Mouse (Mus musculus) inflammation-experienced regulatory T-cells, adult 6 months (primary cell): ENCODE measurements around the gene Acvr2b. TPM values are rescaled to one million over a fixed set of nuclear protein-coding genes. Genes with fewer than 3 reads are reported as not detected.
A peak's percentile ranks its signal among the peaks of the same experiment; 100 is the strongest.
"Not testable (repeated sequence)": the region's sequence is repeated elsewhere in the genome, so short reads cannot be mapped to it uniquely, and the experiment has no call there.

Experiments
- ATAC-seq: one replicate; pipeline ENCODE4 v1.8.0; 2017
- polyA plus RNA-seq, 3 experiments: library from polyadenylated mRNA; unstranded; fragments of 100-300 nt; shearing (Covaris generic); gene quantifications; one replicate each; pipeline ENCODE4 v1.2.1; 2017

The Acvr2b gene
- not detected for polyA plus RNA-seq

DNA sequence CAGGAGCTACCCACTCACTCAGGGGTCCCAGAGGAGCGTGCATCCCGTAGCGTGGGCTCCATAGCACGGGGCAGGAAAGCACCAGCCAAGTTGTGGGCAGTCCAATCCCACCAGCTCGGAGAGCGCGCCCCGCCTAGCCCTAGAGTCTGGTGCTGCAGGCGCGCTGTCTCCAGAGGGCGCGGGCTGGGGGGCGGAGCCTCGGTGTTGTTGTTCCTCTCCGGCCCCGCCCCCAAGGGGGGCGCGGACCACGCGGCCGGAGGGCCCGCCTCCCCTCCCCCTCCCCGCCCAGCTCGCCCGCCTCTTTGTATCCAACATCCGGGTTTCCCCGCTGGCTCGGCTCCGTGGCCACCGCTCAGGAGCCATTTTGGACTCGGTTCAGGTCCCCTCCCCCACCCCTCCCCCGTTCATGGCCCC is at the start of gene Acvr2b:
Acvr2b (plus strand) TSS at position 318 of the 414 bp plus-strand sequence.
- ATAC-seq = no peak

DNA sequence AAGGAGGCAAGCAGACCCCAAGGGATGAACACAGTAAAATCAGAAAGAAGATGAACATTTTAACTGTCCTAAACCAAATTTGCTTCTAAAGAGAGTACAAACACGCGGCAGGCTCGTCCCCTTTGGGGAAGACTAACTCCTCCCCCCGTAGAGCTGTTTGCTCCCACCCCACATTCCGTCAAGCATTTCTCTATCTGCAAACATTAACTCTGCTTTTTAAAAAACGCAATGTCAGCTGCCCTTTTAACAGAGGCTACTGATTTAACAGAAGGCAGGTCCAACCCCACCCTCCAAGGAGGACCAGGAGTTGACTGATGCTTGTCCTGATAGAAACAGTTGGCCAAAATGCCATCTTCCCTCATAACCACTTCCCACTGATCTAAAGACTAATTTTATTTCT is 48.0 kb upstream of the Acvr2b start:
- ATAC-seq = no peak

DNA sequence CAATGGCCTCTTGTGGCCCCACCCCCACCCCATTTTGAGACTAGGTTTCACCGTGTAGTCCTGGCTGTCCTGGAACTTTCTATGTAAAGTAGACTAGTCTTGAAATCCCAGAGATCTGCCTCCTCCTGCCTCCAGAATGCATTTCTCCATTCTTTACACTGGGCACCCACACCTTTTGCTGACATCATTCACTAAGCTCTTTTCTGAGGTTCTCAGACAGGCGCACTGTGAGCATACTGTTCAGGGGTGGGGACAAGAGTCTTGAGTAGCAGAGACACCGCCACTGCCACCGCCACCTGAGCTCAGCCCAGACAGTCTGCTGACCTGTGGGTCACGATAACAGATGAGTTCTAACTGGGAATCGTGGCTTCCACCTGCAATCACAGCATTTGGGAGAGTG is 46.0 kb upstream of the Acvr2b start:
- ATAC-seq = no peak

DNA sequence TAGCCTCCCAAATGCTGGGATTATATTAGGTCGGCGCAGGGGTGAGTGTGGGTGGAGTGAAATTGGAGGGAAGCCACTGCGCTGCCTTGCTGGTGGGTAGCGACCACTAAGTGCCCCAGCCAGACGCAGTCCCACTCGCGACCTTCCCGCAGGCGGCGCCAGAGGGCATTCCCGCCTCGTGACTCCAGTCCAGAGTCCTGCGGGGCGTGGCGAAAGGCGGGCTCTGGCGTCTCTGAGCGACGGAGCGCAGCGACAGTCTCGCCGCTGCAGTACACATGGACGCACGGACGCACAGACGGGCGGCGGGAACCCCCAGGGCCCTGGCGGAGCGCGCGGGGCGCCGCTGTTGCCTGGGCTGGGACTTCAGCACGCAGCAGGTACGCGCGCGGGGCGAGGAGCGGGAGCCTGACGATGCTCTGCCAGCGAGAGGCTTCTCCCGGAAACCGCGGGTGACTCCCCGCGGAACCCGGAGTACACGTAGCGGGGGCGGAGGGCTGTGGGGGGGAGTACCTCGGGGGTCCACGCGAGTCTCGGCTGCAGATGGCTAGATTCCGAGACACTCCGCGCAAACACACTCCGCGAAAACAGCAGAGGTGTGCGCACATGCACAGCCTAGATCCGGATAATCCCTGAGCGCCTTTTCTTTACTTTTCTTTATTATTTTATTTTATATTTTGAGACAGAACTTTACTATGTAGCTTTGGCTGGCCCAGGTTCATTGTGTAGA is 44.4 kb upstream of the Acvr2b start, which contains the start of gene Xylb:
Xylb (plus strand) TSS at position 51 of the 727 bp plus-strand sequence.
- ATAC-seq = peak; percentile 50

DNA sequence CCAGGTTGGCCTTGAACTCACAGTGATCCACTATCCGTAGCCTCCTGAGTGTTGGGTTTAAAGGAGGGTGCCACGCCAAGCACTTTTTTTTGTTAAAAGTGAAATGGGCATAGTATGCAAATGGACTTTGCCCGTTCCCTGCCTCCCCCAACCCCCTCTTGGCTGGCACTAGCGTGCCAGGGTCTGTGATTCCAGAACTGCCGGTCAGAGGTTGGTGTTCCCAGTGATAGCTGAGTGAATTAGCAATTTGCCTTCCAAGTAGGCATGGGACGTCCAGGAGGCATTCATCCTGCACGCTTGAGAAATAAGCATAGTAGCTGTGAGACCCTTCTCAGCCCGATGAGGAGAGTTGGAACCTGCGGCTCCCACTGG is 43.9 kb upstream of the Acvr2b start:
- ATAC-seq = no peak

DNA sequence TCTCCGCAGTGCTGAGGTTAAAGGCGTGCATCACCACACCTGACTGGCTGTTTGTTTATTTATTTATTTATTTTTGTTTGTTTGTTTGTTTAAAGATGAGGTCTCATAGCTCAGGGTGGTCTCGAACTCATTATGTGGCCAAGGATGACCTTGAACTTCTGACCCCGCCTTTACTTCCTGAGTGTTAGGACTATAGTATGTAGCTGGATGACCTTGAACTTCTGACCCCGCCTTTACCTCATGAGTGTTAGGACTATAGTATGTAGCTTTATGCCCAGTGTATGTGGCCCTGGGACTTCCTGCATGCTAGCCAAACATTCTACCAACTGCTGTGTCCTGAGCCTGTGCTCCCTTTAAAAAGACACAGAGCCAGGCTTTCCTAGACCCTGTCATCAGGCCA is 40.5 kb upstream of the Acvr2b start:
- ATAC-seq = no peak

DNA sequence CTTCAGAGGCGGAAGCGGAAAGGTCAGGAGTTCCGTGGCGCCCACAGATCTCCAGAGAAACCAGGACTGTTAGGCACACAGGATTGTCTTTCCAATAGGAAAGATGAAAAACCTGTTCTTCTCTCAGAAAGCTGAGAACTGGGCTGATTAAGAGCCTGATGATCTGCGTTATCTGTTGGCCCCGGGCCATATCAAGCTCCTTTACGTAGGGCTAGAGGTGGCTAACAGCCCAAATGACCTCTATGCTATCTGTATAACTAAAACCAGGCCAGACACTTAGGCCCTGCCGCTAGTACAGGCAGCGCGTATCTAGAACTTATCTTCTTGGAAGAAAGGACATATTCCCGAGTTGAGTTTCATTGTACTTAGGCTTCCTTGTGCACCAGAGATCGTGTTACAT is 38.7 kb upstream of the Acvr2b start:
- no peak for ATAC-seq

DNA sequence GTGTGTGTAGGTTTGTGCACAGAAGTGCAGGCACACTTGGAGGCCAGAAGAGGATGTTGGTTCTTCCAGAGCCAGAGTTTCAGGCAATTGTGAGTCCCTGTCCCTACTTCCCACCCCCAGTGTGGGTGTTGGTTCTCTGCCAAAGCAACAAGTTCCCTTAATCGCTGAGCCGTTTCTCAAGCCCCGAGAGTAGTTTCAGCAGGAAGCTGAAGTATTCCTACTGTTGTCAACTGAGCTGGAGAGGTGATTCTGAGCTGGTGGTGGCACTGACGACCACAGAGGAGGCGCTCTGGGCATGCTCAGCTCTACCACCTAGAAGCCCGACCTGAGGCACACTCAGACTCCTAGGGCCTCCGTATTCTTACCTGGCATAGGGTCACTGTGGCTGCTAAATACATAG is 36.6 kb upstream of the Acvr2b start, which contains the start of gene Slc22a14:
Slc22a14 (minus strand) TSS at position 270 of the 400 bp plus-strand sequence.
- ATAC-seq = no peak

DNA sequence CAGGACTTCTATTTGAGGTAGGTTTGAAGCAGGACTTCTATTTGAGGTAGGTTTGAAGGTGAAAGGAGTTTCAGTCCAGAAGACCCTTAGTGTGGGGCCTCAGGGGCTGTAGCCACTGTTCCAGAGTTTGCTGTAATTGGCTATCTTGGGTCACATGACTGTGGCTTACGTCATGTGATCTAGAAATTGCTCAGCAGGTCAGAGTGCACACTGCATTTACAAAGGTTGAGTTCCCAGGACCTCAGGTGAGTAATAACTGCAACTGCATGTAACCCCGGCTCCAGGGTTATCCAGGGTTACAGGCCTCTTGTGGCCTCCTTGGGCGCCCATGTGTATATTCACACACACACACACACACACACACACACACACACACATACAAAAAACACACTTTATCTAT is 33.6 kb upstream of the Acvr2b start:
- no peak for ATAC-seq

DNA sequence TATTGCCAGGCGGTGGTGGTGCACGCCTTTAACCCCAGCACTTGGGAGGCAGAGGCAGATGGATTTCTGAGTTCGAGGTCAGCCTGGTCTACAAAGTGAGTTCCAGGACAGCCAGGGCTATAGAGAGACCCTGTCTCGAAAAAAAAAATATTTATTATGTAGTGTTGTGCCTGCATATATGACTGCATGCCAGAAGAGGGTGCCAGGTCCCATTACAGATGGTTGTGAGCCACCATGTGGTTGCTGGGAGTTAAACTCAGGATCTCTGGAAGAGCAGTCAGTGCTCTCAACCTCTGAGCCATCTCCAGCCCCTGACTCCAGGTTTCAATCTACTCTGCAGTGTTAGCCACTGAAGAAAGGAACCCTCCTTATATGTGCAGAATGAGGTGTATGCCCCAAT is 31.1 kb upstream of the Acvr2b start:
- ATAC-seq = not testable (repeated sequence)

DNA sequence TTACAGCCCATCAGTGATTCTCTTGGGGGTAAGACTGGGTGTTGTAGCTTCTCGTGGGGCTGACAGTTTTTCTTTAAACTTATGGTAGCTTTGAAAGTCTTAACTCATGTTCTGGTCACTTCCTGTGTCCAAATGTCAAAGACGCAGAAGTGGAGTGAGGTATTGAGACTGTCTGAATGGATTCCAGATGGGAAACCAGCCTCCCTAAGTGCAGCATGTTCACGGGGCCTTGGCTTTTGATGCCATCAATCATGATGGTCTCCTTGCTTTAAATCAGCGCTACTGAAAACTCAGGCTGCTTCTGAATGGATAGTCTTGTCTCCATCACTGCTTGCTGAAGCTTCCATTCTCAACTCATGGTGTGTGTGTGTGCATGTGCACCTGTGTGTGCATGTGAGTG is 30.7 kb upstream of the Acvr2b start:
- ATAC-seq = no peak

DNA sequence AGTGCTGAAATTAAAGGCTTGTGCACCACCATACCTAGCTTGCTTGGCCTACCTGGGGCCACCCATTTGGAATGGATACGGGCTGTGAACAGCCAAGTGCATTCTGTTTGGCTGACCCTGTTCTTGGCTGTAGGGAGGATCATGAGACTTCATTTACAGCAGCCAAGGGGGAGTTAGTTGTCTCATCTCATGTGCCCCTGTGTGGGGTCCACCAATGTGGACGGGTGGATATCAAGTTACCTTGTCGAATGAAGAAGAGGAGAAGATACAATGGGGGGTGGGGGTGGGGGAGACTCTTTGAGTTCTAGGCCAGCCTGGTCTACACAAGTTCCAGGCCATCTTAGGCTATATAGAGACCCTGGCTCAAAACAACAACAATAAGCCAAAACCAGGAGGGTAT is 26.9 kb upstream of the Acvr2b start:
- ATAC-seq = no peak

DNA sequence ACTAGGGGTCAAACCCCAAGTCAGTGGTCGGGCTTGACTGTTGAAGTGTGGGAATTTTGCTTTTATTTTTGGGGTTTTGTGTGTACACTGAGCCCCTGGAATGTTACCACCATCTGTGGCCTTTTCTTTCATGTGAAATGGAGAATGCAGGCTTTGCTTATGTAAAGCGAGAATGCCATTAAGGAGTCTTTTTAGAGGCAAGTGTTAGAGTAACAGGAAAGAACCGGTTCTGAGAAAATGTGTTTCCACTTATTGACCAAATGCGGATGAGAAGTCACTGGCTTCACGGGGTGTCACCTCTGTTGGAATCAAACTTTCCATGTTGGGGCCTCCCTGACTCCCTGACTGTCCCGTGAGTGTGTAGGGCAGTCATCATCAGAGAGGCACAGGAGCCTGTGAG is 26.4 kb upstream of the Acvr2b start:
- ATAC-seq = no peak

DNA sequence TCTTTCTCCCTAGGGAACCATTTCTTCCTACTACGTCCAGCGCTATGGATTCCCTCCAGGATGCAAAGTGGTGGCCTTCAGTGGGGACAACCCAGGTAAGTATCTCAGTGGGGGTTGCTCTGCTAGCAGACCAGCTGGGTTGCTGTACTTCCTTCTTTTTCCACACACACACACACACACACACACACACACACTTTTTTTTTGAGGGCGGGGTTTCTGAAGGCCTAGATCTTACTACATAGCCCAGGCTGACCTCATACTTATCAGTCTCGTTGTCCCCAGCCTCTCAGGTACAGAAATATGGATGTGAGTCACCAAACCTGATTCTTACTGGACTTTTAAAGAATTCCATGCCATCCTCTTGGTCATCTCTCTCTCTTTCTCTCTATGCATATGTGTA is 23.7 kb upstream of the Acvr2b start:
- ATAC-seq = no peak

DNA sequence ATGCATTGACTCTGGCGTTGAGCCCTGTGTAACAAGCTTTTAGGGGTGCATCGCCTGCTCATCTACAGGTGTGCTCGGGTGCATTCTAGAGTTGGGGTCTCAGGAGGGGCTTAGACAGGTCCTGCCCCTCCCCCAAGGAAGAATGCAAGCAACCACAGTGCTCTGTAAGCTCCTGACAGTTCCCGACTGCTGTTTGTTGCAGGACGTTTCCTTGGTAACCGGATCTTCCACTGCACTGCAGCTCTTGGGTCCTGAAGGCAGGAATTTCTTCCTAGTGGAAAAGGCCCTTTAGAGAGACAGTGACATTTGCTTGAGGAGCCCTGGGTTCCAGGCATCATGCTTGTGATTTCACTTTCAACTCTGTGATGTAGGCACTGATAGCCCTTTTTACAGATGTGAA is 19.3 kb upstream of the Acvr2b start:
- no peak for ATAC-seq

DNA sequence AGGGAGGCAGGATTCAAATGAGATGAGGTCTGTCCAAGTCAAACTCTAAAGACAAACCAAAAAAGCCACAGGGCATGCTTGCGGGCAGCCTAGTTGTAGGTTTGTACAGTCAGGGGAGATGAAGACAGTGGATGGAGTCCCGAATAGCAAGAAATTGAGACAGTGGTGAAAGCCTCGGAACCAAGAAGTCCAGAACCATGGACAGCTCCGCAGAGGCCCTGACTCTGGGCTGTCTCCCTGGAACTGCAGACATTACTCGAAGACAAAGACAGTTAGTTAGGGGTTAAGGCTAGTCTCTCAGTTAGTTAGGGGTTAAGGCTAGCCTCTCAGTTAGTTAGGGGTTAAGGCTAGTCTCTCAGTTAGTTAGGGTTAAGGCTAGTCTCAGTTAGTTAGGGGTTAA is 13.0 kb upstream of the Acvr2b start:
- ATAC-seq = no peak

DNA sequence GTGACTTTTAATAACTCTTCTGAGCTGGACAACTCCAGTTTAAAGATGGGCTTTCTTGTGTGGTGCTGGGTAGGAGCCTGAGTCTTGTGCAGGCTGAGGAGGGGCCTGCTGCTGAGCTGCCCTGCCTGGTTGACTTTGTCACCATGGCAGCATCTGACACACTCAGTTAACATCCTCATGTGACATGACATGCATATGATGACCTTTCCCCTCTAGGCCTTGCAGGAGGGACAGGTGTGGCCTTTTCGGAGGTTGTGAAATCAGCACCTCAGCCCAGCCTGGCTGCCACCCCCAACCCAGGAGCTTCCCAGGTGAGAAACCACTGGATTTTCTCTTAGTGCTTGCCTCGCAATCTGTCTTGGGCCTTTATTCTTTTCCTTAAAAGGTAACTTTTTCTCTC is 11.7 kb upstream of the Acvr2b start:
- no peak for ATAC-seq

DNA sequence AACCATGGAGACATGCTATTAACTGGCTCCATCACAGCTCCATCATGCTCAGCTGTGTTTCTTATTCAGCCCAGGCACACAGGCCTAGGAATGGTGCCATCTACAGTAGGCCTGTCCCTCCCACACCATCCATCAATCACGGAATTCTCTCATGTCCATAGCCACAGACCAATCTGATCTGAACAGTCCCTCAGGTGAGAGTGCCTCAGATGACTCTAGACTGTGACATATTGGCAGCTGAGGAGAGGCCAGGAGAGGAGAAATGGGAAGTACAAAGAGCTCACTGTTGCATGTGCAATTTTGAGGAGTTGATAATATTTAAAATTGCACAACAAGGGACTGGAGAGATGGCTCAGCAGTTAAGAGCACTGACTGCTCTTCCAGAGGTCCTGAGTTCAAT is 7.1 kb upstream of the Acvr2b start:
- ATAC-seq = no peak

DNA sequence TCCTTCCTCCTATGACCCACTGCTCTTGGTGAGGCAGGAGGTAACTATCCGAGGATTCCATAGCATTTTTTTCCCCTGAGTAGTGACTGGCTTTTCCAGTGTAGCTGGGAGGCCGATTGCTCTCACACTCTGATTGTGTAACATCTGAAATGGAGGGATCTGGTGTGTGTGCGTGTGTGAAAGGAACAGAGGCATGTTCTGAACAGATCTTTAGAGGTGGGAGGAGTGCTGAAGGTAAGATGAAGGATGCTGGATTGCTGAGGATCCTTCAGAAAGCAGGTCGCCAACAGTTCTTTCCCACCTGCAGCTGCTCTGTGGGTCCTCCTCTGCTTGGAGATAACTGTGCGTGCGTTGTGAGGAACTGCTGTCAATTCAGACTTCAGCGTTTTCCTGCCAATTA is 567 bp upstream of the Acvr2b start:
- no peak for ATAC-seq

DNA sequence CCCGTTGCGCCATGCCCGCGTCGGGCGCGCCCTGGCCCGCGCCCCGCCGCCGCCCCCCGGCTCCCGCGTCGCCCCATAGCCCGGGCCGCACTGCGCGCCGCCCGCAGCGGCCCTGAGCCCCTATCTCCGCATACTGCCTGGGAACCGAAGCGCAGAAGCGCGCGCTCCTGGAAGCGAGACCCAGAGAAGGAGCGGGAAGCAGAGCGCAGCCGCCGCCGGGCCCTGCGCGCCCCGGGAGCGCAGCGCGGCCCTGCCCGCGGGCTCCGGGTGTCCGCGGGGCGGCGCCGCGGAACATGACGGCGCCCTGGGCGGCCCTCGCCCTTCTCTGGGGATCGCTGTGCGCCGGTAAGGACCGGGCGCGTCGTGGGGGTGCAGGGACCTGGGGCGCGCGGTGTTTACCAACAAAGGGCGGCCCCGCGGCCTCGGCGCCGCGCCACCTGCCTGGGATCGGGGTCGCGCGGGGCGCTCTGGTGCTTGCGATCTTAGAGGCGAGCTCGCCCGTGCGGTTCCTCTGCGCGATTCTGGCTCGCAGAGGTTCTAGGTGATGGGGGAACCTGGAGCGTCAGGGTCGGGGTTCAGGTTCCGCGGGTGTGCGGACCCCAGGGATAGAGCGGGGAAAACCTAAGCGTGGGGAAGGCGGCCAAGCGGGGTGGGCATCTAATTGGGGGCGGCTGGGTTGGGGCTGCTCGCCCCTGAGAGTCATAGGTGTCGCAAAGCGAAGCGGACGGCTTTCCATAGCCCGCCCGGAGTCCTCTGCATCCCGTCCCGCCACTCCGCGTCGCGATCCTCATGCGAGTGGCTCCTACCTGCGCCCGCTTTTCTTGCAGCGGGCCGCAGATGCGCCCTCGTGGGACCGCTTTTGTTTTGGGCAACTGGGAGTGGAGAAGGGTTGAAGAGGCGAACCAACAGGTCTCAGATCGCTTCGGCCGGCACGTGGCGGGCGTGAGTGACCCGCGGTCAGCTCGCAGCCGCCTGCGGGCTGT is 626 bp downstream of the Acvr2b start:
- no peak for ATAC-seq

DNA sequence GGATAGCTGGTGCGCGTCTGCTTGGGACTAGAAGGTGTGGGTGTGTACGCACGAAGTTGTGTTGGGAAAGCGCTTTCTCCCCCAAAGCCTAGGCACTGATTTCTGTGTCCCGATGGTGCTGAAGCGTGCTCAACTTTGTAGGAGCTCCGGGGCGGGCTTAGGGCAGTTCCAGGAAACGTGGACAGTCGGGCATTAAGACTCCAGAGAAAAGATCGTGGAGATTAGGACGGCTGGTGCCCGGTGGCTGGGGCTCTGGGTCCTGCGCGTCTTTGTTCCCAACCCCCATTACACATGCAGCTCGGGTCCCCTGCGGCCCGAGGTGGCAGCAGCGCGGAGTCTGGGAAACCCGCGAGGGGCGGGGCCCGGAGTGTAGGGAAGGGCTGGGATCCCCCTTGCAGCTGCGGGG is 1.3 kb downstream of the Acvr2b start:
- ATAC-seq = no peak

DNA sequence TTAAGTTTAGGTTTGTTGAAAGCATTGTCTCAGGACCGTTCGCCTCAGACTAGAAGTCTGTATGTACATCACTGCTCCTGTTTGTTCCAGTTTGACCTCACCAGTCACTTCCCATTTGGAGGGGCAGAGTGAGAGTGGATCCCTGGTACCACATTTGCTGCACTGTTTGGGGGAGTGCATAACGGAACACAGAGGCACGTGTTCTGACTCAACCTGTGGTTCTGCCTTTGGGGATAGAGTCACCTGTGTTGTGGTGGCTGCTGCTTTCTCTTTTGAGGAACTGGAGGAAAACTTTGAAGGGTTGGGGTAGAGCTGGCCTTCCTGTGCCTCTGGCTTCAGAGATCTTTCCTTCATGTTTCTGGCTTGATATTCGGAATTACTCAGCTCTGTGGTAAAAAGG is 2.2 kb downstream of the Acvr2b start:
- ATAC-seq = no peak

DNA sequence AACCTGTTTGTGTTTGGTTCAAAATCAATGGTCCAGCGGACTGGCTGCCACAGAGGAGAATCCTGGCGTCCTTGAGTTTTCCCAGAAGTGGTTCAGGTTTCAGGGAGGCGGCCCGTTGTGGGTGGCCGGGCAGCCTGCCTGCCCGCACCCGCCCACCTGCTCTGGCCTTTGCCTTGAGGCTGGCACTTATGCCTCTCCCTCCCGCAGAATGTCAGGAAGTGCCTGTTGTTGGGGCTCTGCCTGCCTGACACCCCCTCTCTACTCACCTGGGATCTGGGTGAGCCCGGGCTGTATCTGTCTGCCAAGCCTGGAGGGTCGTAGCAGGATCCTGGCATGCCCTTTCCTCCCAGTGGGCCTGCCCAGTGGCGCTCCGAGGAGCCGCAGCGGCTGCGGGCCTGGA is 6.0 kb downstream of the Acvr2b start:
- ATAC-seq = no peak
